Mouse (Mus musculus): ENCODE results near the gene Cbfa2t3. TPM values are rescaled to one million over a fixed set of nuclear protein-coding genes. Genes with fewer than 3 reads are reported as not detected.

Gene Cbfa2t3
- polyA plus RNA-seq, 1 experiment from 2014 or later = 13.2 TPM

GRCm38 (mm10) chr8:122623844-122624642 lies 74.9 kb downstream of the Cbfa2t3 start:
- Histone ChIP-seq H3K4me1 (no peaks in the 10 kb centered on the region), H3K27me3 (no peaks in the 10 kb centered on the region), H3K9ac (replicated peaks) (no peak overlapping the region), H3K36me3 (no peaks in the 10 kb centered on the region), H3K27ac (replicated peaks) (no peak overlapping the region), H3K4me3 (no peak overlapping the region), H3K4me2 (replicated peaks) (no peak overlapping the region), H3K9me3 (no peaks in the 10 kb centered on the region)
- WGBS = 90% methylated on average over 17 of the region's 17 CpGs
- ATAC-seq (replicated peaks) = no peak

DNA sequence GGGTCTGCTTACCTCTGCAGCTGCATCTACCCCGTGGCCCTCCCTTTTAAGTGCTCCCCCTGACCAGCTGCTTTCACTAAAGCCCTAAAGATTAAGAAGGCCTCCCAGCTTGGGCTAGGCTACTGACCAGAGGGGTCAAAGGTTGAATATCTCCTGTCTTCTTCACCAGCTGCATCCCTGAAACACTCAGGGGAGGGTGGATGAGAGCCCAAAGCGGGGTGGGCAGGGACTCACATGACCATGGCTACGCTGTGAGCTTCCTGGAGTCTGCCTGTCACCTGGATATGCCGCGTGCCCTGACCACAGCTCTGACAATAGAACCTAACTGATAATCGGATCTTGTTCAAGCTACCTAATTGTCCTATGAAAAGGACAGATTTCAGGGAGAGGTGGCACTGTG lies 76.2 kb downstream of the Cbfa2t3 start, which contains the start of gene Pabpn1l:
Gene Pabpn1l (minus strand): TSS at position 13 of the 400 bp plus-strand sequence.
- H3K4me2 ChIP-seq (replicated peaks) = no peak within 1 kb of the TSS
- no peaks in the 10 kb centered on the region for H3K36me3 ChIP-seq
- H3K9me3 ChIP-seq = no peaks in the 10 kb centered on the region
- no peak for ATAC-seq (replicated peaks)
- H3K4me1 ChIP-seq = peaks cover 4% of the 10 kb centered on the region
- H3K9ac ChIP-seq (replicated peaks) = no peak within 1 kb of the TSS
- H3K4me3 ChIP-seq = no peak within 1 kb of the TSS
- no peaks in the 10 kb centered on the region for H3K27me3 ChIP-seq
- no peak within 1 kb of the TSS for H3K27ac ChIP-seq (replicated peaks)
- WGBS = 68% methylated on average over 6 of the region's 6 CpGs

DNA sequence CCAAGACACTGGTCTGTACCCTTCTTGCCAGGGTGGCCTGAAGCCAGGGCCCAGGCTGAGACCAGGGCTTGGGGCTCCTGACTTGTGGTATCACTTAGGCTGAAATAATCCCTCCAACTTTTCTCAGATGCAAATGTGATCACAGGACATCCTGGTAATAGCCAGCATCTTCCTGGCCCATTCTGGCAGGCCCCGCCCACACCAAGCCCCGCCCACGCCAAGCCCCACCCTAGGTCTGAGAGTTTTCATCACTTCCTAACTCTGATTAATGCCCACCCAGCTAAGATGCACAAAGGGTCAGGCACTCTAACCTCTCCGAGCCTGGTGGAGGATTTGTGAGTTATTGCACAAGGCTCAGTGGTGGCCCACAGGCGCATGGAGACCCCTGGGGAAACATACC lies 78.5 kb downstream of the Cbfa2t3 start:
- Histone ChIP-seq H3K4me3 (no peak overlapping the region), H3K9ac (replicated peaks) (no peak overlapping the region), H3K27ac (replicated peaks) (no peak overlapping the region), H3K4me1 (peaks cover 4% of the 10 kb centered on the region), H3K4me2 (replicated peaks) (no peak overlapping the region), H3K9me3 (no peaks in the 10 kb centered on the region), H3K36me3 (no peaks in the 10 kb centered on the region), H3K27me3 (no peaks in the 10 kb centered on the region)
- WGBS = 45% methylated on average over 5 of the region's 5 CpGs
- ATAC-seq (replicated peaks) = no peak

- H3K9ac ChIP-seq (replicated peaks) = no peak overlapping the region
- H3K4me1 ChIP-seq = peaks cover 4% of the 10 kb centered on the region
- H3K27me3 ChIP-seq = no peaks in the 10 kb centered on the region
- no peaks in the 10 kb centered on the region for H3K36me3 ChIP-seq
- H3K4me2 ChIP-seq (replicated peaks) = no peak overlapping the region
- no peak overlapping the region for H3K27ac ChIP-seq (replicated peaks)
- H3K9me3 ChIP-seq = no peaks in the 10 kb centered on the region
- no peak for ATAC-seq (replicated peaks)
- WGBS = 72% methylated on average over 6 of the region's 6 CpGs
- H3K4me3 ChIP-seq = no peak overlapping the region
Measured at GRCm38 (mm10) chr8:122618660-122619378, 80.1 kb downstream of the Cbfa2t3 start.

DNA sequence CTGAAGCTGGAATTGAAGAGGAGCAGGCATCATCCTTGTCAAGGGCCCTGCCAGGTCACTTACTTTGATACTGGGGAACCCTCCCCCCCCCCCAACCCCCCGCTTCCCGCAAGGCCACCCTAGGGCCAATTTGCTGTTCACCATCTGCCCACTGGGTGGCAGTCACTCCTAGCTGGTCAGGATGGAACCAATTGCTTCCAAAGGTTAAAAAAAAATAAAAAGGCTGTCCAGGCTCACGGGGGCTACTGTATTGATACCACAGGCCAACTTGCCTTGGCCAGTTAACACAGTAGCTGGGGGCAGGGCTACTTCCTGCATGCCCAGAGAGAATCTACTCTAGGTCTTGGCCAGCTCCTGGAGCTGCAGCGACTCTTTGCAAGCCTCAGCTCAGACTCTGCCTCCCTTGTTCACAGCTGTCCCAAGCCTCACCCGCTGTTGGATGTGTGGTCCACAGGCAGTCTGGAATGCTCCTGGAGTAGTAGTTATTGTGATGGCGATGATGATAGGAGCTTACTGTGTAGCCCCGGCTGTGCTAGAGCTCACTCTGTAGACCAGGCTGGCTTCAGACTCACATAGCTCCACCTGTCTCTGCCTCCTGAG lies 80.9 kb downstream of the Cbfa2t3 start:
- peak; percentile 23; the same call in 1 of the 2 replicates for ATAC-seq (replicated peaks)
- Histone ChIP-seq H3K4me3 (no peak overlapping the region), H3K36me3 (no peaks in the 10 kb centered on the region), H3K4me2 (replicated peaks) (no peak overlapping the region), H3K27me3 (no peaks in the 10 kb centered on the region), H3K9ac (replicated peaks) (no peak overlapping the region), H3K27ac (replicated peaks) (no peak overlapping the region), H3K4me1 (peaks cover 4% of the 10 kb centered on the region), H3K9me3 (no peaks in the 10 kb centered on the region)
- WGBS = 38% methylated on average over 5 of the region's 7 CpGs

DNA sequence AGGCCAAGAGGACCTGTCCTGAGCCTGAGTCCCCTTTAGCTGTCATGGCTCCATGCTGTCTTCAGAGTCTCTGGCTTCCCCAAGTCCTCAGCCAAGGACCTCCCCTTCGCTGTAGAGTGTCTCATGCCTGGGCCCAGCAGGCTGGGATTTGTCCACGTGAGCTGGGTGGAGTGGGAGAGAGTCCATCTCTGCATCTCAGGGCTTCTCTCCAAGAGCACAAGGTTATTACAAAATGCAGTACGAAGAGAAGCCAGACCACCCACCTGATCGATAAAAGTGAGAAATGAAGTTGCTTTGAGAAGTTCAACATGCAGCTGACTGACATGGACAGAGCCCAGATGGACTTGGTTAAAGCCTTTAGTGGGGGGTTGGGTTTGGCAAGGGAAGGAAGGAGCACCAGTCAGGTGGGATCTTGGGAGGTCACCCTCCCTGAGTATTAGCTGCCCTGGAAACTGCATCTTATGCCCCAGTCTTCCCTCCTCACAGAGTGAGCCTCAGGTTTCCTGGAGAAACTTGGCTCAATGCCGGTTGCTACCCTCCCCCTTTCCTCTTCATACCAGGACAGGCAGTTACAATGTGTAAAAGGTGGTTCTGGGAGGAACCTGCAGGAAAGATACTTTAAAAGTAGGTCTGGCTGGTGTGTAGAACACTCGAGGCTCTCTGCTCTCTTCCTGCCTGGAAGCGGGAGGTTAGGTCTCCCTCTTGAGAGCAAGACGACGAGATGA lies 82.6 kb downstream of the Cbfa2t3 start:
- Histone ChIP-seq H3K36me3 (no peaks in the 10 kb centered on the region), H3K4me3 (no peak overlapping the region), H3K27ac (replicated peaks) (no peak overlapping the region), H3K9me3 (no peaks in the 10 kb centered on the region), H3K9ac (replicated peaks) (no peak overlapping the region), H3K4me2 (replicated peaks) (no peak overlapping the region), H3K4me1 (peaks cover 17% of the 10 kb centered on the region), H3K27me3 (no peaks in the 10 kb centered on the region)
- 74% methylated on average over 9 of the region's 9 CpGs for WGBS
- ATAC-seq (replicated peaks) = no peak

DNA sequence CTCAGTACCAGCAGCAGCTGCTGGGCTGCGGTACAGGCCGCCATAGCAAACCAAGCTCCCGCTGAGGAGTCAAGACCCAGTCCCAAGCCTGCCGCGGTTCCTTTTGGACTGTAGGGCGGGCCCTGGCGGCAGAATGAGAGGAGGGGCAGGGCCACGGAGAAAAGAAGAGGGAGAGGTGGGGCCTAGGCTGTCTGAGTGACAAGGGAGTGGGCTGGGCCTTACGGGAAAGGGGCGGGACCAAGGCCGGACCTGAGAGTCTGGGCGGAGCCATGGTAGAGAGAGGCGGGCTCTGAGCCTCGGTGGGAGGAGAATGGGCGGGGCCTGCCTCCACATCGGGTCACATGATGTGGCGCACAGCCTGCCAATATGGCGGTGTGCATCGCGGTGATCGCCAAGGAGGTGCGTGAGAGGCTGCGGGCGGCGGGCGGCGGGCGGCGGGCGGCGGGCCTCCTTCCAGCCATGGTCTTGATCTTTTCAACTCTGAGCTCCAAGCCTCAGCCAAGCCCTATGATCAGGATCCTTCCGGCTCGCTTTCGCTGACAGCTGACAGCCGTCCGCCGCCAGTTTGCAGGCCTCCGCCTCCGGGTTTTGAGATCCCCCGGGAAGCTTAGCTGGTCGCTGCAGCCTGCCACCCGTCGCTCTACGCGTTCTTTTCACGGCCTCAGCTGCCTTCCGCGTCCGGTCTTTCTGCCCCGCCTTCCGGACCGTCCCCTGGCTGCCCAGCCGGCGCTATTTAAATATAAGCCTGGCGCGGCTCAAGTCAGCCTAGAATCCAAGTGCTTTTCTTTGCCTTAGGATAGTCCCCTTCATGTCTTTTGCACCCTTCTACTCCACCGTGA lies 87.4 kb downstream of the Cbfa2t3 start, which contains the start of the genes Galns and Trappc2l:
Gene Galns (minus strand): TSS at position 169 of the 839 bp plus-strand sequence.
Gene Trappc2l (plus strand): TSS at position 346 of the 839 bp plus-strand sequence.
- H3K4me3 ChIP-seq = peak within 1 kb of the TSS; percentile 55
- H3K4me2 ChIP-seq (replicated peaks) = peak within 1 kb of the TSS; percentile 80
- H3K36me3 ChIP-seq = no peaks in the 10 kb centered on the region
- peak within 1 kb of the TSS; percentile 79 for H3K27ac ChIP-seq (replicated peaks)
- H3K9ac ChIP-seq (replicated peaks) = peak within 1 kb of the TSS; percentile 70
- H3K27me3 ChIP-seq = no peaks in the 10 kb centered on the region
- H3K4me1 ChIP-seq = peaks cover 19% of the 10 kb centered on the region
- ATAC-seq (replicated peaks) = peak; percentile 97
- no peaks in the 10 kb centered on the region for H3K9me3 ChIP-seq
- WGBS = under 1% methylated on average over 57 of the region's 57 CpGs

GRCm38 (mm10) chr8:122610612-122611277 lies 88.2 kb downstream of the Cbfa2t3 start:
- WGBS = 2% methylated on average over 20 of the region's 20 CpGs
- peak overlapping the region; percentile 55 for H3K4me3 ChIP-seq
- H3K36me3 ChIP-seq = no peaks in the 10 kb centered on the region
- no peaks in the 10 kb centered on the region for H3K9me3 ChIP-seq
- peak overlapping the region; percentile 38 for H3K27ac ChIP-seq (replicated peaks)
- H3K4me2 ChIP-seq (replicated peaks) = peak overlapping the region; percentile 80
- no peaks in the 10 kb centered on the region for H3K27me3 ChIP-seq
- peak overlapping the region; percentile 56 for H3K9ac ChIP-seq (replicated peaks)
- peak; percentile 1; the same call in 1 of the 2 replicates for ATAC-seq (replicated peaks)
- H3K4me1 ChIP-seq = peaks cover 19% of the 10 kb centered on the region

- no peak overlapping the region; the same call in 1 of the 2 replicates for H3K4me3 ChIP-seq
- H3K4me2 ChIP-seq (replicated peaks) = peak overlapping the region; percentile 80; the same call in 1 of the 2 replicates
- H3K9ac ChIP-seq (replicated peaks) = no peak overlapping the region
- no peaks in the 10 kb centered on the region for H3K27me3 ChIP-seq
- no peaks in the 10 kb centered on the region for H3K9me3 ChIP-seq
- H3K27ac ChIP-seq (replicated peaks) = no peak overlapping the region
- H3K36me3 ChIP-seq = no peaks in the 10 kb centered on the region
- 51% methylated on average over 4 of the region's 4 CpGs for WGBS
- H3K4me1 ChIP-seq = peaks cover 19% of the 10 kb centered on the region
- no peak for ATAC-seq (replicated peaks)
Measured at GRCm38 (mm10) chr8:122610209-122610608, 88.7 kb downstream of the Cbfa2t3 start.

DNA sequence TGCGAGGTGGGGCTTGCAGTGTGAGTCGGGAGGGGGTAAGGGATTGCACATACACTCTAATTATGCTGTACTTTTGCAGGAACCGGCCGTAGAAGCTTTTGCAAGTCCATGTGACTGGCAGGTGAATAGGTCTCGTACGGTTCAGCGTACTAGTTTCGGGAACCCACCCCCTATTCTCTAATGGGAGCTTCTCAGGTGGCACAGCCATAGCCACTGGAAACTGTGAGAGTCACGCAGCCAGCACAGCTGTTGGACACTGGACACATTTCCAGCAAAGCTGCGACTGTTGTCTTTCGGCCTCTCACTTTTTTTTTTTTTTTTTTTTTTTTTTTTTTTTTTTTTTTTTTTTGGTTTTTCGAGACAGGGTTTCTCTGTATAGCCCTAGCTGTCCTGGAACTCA lies 92.1 kb downstream of the Cbfa2t3 start:
- 79% methylated on average over 11 of the region's 12 CpGs for WGBS
- no peaks in the 10 kb centered on the region for H3K9me3 ChIP-seq
- no peaks in the 10 kb centered on the region for H3K36me3 ChIP-seq
- H3K4me1 ChIP-seq = peaks cover 6% of the 10 kb centered on the region
- H3K4me3 ChIP-seq = no peak overlapping the region
- no peaks in the 10 kb centered on the region for H3K27me3 ChIP-seq
- no peak overlapping the region for H3K9ac ChIP-seq (replicated peaks)
- no peak overlapping the region for H3K4me2 ChIP-seq (replicated peaks)
- H3K27ac ChIP-seq (replicated peaks) = no peak overlapping the region
- no peak for ATAC-seq (replicated peaks)
